Mouse (Mus musculus) liver, embryonic 15.5 days (tissue): ENCODE results near the gene Zc3h14. TPM values are rescaled to one million over a fixed set of nuclear protein-coding genes. Genes with fewer than 3 reads are reported as not detected.

Experiments
- polyA plus RNA-seq: library from polyadenylated mRNA; unstranded; fragments of >200 nt; fragmentation: Nextera tagmentation; extraction: Ambion mirVana; gene quantifications from 2 replicates; pipeline ENCODE4 v1.2.1, GENCODE M21; 2015

The Zc3h14 gene
- polyA plus RNA-seq, 1 experiment from 2014 or later = 33.2 TPM

Other genes starting within 250 kb of the Zc3h14 start
- 0.05 TPM in 1 of 2 replicates, not detected in the other for gene Kcnk10, start 168.7 kb upstream of the Zc3h14 start, polyA plus RNA-seq
- 1.6 and 1.8 TPM in 2 replicates for gene Spata7, start 118.8 kb upstream of the Zc3h14 start, polyA plus RNA-seq
- gene Ptpn21, start 9.6 kb upstream of the Zc3h14 start, polyA plus RNA-seq = 2.6 and 2.7 TPM in 2 replicates
- 0.41 and 0.55 TPM in 2 replicates for gene Eml5, start 154.5 kb downstream of the Zc3h14 start, polyA plus RNA-seq
- gene Ttc8, start 173.6 kb downstream of the Zc3h14 start, polyA plus RNA-seq = 2.4 and 2.8 TPM in 2 replicates